Mouse (Mus musculus): ENCODE results near the gene Prpf6.
A peak's percentile ranks its signal among the peaks of the same experiment; 100 is the strongest.

Prpf6 gene

DNA sequence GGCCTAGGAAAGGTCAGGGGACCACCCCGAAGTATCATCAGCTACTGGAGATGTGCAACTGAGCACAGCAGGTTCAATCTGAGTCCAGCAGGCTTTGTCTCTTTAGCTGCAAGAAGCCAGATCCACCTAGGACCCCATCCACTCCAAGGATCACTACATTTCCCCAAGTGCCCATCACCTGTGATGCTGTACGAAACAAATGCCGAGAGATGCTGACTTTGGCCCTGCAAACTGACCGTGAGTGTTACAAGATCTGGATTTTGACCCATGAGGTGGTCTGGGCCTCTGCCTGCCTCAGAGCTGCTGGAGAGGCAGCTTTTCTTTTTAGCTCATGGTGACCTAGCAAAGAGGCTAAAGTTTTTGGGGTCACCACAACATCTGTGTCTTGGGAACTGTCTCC, 94.0 kb downstream of the Prpf6 start:
- no peak for DNase-seq (ENCODE audit: low spot score in 2 of 2)

DNA sequence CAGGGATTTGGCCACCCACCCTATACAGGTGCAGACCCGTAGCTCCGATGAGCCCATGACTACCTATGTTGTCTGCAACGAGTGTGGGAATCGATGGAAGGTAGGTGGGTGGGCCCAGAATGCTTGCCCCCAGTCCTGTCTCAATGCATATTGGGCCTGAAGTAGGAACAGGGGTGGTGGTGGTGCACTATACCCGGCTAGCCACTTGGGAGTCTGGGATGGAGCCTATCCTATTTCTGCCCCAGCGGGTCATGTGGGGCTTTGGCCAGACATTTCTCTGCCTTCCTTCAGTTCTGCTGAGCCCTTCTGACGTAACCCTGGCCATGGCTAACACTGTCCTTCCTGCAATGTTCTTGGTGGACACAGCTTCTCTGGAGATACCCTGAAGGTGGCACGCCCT, 95.9 kb downstream of the Prpf6 start:
- no peak for DNase-seq (ENCODE audit: low spot score in 2 of 2)

DNA sequence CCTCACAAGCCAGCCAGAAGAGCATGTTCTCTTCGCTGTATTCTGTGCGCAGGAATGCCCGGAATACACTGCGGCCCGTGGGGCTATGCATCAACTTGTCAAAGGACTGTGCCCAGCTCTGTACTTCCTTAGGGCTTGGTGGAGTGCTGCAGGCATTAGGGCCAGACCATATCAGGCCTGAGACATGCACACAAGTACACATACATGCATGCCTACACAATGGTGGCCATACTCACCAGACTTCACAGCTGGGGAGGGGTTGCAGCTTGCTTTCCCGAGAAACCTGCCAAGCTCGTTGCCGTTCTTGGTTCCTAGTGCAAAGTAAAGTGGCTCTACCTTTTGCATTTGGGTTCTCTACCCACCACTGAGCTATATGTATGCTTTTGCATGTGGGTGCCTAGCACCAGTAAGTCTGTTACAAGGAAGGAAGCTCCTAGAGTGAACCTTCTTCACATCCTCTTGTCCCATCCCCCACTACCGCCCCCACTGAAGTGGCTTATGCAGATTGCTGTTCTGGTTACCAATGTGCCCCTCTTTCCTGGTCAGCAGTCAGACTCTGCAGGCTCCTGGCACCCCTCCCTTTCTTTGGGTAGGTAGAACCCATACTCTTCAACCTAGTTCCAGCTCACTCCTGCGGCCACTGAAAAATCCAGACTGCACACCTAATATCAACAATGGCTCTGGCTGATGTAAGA, 97.9 kb downstream of the Prpf6 start:
- no peak for DNase-seq (ENCODE audit: low spot score in 2 of 2)

DNA sequence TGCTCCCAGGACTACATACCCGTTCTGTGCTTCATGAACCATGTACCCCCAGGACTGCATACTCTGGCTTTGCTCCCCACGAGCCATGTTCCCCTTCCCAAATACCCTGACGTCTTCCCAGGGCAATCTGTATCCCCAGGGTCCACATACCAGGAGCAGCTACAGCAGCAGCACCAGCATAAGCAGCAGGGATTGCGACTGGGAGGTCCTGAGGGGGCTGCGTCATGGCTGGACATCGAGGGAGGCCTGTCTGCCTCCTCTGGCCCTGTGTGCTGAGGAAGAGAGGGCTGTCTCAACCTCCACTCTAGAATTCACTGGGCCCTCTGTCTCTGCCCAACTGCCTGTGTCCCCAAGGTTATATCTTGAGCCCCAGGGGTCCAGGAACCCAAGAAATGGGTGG, 99.4 kb downstream of the Prpf6 start:
- DNase-seq (ENCODE audit: low spot score in 2 of 2), result no peak

DNA sequence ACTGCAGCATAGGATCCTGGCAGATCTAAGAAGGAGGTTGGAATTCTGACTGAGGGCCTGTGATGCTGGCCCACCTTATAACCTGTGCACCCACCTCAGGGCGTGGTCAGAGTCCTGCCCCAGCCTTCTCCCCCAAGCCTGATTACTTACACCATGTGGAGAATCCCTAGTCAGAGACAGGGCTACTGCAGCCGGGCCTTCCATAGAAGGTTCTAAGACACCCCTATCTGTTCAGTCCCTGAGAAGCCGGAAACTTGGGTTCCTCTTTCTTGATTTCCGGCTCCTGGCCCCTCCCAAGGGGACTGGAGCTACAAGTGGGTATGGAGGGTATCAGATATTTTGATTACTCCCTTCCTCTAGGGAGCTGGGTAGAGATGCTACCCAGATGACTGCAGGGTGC, 99.9 kb downstream of the Prpf6 start:
- DNase-seq (ENCODE audit: low spot score in 2 of 2), result no peak

DNA sequence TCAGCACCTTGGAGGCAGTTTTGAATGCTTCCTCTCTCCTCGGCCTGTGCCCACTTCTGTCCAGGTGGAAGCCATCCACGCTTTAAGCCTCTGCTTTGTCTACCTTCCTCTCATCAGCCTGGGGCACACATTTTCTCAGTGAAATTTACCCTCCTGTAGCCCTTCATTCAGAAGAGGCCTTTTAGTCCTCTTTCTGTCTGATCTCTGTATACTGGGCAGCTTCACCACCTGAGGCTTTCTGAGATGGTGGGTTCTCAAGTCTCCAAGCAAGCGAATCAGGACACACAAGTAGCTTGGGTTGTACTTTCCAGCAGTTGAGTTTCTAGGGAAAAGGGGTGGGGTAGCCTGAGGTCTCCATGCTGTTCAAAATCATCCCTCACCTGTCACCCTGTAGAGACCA, 100.6 kb downstream of the Prpf6 start:
- no peak for DNase-seq (ENCODE audit: low spot score in 2 of 2)

DNA sequence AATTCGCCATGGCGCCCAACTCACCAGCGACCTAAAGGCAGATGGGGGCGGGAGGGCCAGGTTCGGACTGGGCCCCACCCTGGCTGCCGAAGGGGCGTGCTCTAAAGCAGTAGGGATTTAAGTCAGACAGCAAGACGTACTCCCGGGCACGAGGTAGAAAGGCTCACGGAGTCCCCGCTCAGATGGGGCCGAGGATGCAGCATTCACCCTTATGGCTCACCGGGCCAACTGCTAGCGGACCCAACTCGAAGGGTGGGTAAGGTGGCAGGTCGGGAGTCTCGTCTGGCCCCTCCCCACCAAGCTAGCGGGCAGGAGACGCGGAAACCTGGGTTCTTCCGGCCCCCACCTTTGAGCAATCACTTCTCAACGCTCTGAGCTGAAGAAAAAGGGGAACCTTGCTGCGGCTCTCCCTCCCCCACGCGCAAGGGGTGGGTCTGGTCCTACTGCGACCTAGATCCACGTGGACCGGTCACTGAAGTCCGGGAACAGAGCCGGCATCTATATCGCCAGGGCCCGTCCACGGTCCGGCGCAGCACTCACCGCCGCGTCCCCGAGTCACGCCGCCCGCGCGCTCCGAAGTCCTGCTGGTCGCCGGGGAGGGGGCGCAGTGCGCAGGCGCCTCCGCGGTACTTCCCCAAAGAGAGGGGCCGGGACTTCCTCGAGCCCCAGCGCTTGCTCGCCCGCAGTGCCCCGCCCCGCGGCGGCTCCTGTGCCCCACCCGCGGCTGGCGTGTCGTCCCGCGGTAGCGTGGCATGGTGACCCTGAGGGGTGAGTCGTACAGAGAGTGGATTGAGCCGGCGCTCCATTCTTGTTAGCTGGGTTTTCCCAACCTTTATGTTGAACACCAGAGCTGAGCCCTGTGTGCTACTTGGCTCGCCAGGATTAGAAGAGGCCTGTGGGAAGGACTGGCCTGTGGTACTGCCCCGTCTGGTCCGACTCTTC, 101.9 kb downstream of the Prpf6 start, which contains the start of gene Rgs19:
Gene Rgs19 (minus strand): TSS at position 639 of the 942 bp plus-strand sequence.
- DNase-seq (ENCODE audit: low spot score in 2 of 2), result peak; percentile 86 to 90

DNA sequence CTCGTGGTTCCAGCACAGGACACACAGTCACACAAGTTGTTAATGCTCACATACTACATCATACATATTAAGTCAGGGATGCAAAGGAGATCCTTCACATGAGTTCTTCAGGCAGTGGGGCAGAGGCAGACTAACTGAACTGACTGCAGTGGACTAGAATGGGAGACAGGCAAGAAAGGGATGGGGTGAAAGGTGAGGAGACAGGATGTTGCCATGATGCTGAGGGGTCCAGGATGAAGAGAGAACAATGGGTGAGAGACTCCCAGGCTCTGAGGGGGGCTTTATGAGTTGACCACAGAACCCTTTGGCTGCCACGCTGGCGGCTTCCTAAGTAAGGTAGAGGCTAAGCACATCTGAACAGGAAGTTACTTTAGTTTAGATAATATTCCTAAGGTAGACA, 102.9 kb downstream of the Prpf6 start:
- DNase-seq (ENCODE audit: low spot score in 2 of 2), result no peak

DNA sequence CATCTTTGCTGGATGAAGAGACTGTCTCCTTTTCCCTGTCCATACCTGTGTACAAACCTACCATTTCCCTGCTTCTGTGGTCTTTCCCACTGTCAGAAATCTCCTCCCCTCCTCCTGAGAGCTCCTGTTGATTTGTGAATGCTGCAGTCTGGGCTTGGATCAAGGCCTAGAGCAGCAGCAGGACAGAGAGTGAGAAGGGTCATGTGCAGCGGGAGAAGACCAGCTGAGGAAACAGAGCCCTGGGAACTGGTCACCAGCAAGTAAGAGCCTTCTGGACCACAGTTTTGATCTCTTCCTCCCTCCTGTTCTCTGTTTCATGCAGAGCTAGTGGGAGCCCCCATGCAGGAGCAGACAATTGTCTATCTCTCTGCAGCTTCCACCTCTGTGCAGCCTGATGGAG, 104.1 kb downstream of the Prpf6 start:
- no peak for DNase-seq (ENCODE audit: low spot score in 2 of 2)

DNA sequence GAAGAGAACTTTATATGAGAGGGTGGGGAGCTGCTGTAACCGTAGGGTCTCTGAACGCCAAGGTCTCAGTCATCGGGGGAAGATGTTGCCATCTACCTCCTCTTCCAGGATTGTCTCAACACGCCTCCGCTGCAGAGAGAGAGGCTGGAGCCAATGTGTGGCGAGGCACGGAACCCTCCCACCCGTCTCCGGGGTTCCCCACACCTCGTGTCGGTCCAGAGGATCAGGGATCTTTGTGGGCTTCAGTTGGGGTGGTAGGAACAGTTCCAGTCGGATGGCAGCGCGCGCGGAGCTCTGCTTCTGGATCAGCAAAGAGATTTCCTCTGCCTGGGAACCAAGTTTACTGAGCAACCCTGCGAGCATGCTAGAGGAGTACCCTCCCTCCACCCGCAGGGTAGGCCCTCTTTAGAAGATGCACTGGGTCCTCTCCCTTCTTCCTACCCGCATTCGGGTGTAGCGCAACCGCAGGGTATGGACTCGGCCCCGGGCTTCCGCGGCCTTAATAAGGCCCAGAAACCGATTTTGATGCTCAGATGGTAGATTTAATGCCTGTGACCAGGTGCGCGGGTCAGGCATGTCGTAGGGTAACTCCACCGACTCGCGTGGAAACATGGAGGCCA, 105.2 kb downstream of the Prpf6 start:
- DNase-seq (ENCODE audit: low spot score in 2 of 2), result no peak

DNA sequence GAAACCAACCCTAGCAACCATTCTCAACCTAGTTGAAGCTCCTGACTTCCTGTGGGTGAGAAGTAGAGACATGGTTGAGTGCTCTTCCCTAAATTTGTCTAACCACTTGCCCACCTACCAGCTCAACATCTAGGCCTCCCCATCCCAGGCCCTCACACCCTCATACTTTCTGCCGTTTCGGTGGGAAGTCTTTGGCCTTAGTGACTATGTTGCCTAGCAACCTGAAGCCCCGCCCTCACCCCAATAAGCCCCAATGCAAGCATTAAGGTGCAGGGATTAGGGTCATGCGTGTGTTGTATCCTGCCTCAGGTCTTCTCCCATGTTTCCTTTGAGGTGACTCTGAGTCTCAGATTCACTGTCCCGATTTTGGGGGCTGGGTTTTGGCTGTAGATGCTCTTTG, 106.6 kb downstream of the Prpf6 start, which contains the start of gene Lkaaear1:
Gene Lkaaear1 (minus strand): TSS at position 202 of the 400 bp plus-strand sequence.
- DNase-seq (ENCODE audit: low spot score in 2 of 2), result no peak

Data from heart, adult 9 months (tissue).